Mouse (Mus musculus) adrenal gland, postnatal 36 days (tissue): ENCODE measurements at regions not wholly inside any gene's neighbourhood (a gene's known extent, or its start where the extent isn't known, plus 50 kb on each side); places are given as distances from the start of the nearest gene placed in this dataset.
"Not testable (repeated sequence)": the region's sequence is repeated elsewhere in the genome, so short reads cannot be mapped to it uniquely, and the experiment has no call there.

Experiments used
- DNase-seq, 2 experiments: peaks; one replicate each; pipeline ENCODE4 v3.0.0; 2021; ENCODE audit warnings: mixed read lengths in 1 of 2

GRCm38 (mm10) chr7:139323026-139323425 lies 65.9 kb upstream of the Inpp5a start:
- DNase-seq: no peak

- DNase-seq: peak; percentile 57 to 63
Measured at GRCm38 (mm10) chr7:139327030-139327429, 61.9 kb upstream of the Inpp5a start.

- peak; percentile 31 to 35 for DNase-seq
Measured at GRCm38 (mm10) chr7:139332791-139333190, 56.1 kb upstream of the Inpp5a start.

- DNase-seq: not testable (repeated sequence)
Measured at GRCm38 (mm10) chr7:139337998-139338397, 50.9 kb upstream of the Inpp5a start.
